Mouse (Mus musculus) left cerebral cortex, adult 9 months (tissue): ENCODE measurements at regions not wholly inside any gene's neighbourhood (a gene's known extent, or its start where the extent isn't known, plus 50 kb on each side); places are given as distances from the start of the nearest gene placed in this dataset.

ENCODE experiments used
- DNase-seq, 2 experiments: peaks; one replicate each; pipeline ENCODE4 v3.0.0; 2022; ENCODE audit warnings: low spot score in 2 of 2

DNA sequence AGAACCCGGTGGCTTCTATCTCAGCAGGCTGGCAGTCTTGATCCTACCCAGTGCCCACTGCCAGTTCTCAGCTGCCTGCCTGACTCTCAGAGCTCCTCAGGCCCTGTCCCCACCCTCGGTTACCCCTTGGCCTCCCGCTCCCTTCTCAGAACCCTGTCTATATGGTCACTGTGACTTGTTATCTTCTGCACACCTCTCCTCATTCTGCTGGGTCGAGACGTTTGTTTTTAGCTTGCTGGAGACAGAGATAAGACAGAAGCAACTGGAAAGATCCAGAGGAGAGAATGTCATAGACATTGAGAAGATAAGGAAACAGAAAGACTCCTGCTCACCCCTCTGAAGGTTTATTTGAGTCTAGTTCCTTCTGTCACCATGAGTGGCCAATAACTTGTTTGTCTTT is 53.8 kb upstream of the Phc1 start:
- no peak for DNase-seq

- DNase-seq: no peak
Measured at GRCm38 (mm10) chr6:122393231-122393881, 53.0 kb upstream of the Phc1 start.

DNA sequence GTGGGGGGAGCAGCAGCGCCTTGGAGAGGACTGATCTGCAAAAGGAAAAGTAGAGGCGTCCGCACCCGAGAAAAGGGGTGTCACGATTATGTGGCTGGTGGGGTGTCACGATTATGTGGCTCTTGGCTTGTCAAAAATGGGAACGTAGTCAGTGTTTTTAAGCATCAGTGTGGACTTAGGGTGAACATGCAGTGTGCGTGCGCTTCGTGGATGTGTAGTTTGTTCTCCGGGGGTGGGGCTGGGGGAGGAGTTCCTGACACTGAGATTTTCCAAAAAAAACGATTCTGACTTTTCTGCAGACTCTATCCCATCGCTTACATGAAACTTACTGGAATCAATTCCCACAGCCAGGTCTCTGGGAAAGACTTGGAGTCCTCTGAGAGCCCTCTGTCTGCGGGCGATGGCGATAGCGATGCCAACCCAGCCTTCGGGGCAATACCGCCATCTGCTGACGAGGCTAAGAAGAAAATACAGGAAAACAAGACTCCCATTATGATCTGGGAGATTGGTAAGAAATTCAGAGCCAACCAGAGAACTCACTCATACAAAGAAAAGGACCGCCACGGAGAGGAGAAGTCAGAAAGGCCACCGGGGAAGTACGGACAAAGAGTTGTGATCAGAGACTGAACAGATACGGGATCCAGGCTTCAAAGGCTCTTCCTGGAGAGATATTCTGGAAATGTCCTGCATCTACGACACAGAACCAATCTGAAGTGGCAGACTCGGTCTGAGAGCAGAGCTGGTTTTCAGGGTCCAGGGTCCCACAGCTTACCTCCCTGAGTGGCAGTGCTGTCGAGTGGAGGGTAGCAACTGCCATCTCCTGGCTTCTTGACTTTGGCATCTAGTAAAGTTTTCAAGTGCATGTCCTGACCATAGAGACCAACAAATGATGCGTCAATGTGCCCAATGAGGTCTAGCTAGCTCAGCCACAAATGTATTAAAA is 51.6 kb upstream of the Phc1 start:
- DNase-seq: peak; percentile 1 to 82

GRCm38 (mm10) chr6:122391126-122391525 is 50.8 kb upstream of the Phc1 start:
- DNase-seq: no peak

DNA sequence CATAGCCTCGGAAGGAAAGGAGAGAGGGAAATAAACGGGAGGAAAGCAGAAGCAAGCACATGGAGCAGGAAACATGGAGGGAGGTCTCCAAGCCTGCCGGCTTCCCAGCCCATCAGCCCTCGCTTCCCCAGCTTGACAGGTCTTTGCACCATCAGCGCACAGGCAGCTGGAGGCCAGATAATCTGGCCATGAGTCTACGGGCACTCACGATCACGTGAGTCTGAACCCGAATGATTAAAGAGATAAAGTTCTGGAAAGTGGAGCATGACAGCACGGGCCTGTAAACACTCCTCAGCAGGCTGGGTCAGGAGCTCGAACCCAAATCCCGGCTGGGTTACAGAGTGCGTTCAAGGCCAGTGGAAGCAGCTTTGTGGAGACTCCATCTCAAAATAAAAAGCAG is 50.4 kb upstream of the Phc1 start:
- DNase-seq: no peak
